Mouse (Mus musculus) testis, adult 10 weeks (tissue): ENCODE results near the gene Gm6882. TPM values are rescaled to one million over a fixed set of nuclear protein-coding genes. Genes with fewer than 3 reads are reported as not detected.

ENCODE experiments used
- polyA plus RNA-seq: library from polyadenylated mRNA; stranded (reverse); fragments of 350-450 nt; fragmentation: Illumina TruSeq; extraction: RNeasy Lipid Tissue Mini Kit (QIAGEN cat#74804); gene quantifications from one replicate; pipeline ENCODE4 v1.2.3, GENCODE M21; 2014; ENCODE audit warnings: low read depth, low replicate concordance

The Gm6882 gene
- polyA plus RNA-seq, result not detected

DNA sequence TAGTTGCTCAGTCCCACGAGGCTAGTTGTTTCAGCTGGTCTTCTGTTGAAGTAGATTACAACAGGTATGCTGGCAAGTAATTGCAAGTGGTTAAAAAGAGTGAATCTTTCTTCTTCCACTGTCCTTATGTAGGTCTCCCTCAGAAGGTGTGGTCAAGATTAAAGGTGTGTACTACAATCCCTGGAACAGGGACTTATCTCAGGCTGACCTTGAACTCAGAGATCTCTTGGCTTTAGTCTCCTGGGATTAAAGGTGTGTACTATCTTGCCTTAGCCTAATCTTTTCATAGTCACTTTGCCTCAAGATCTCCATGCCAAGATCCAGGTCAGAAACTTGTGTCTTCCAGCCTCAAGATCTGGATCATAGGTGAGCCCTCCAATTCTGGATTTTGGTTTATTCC is at the start of gene Gm6882:
Gene Gm6882 (minus strand): TSS at position 101 of the 400 bp plus-strand sequence.

Other genes starting within 250 kb of the Gm6882 start
- not detected for gene Gm5157, start 242.3 kb downstream of the Gm6882 start, polyA plus RNA-seq
- gene Vmn1r124, start 172.1 kb downstream of the Gm6882 start, polyA plus RNA-seq, result not detected
- not detected for gene Vmn1r125, start 160.6 kb downstream of the Gm6882 start, polyA plus RNA-seq
- not detected for gene Vmn1r126, start 131.3 kb downstream of the Gm6882 start, polyA plus RNA-seq
- gene Vmn1r127, start 112.9 kb downstream of the Gm6882 start, polyA plus RNA-seq, result not detected
- not detected for gene Vmn1r128, start 83.4 kb downstream of the Gm6882 start, polyA plus RNA-seq
- not detected for gene Vmn1r129, start 71.5 kb downstream of the Gm6882 start, polyA plus RNA-seq
- gene Vmn1r130, start 79.0 kb upstream of the Gm6882 start, polyA plus RNA-seq, result not detected
- gene Vmn1r131, start 113.3 kb upstream of the Gm6882 start, polyA plus RNA-seq, result not detected
- not detected for gene Vmn1r132, start 181.3 kb upstream of the Gm6882 start, polyA plus RNA-seq